Mouse (Mus musculus) kidney, embryonic 16.5 days (tissue): Measurements from ENCODE around the gene Myzap. TPM values are rescaled to one million over a fixed set of nuclear protein-coding genes. Genes with fewer than 3 reads are reported as not detected.

Source experiments
- ATAC-seq: fragments of 200-750 bp; cut with Nextera tagmentation; 2 replicates; pipeline ENCODE4 v1.8.0; 2017; ENCODE audit warnings: moderate TSS enrichment; ENCODE audit not compliant: low FRiP score, low TSS enrichment
- H3K27ac ChIP-seq: fragments of 300-500 bp; sonication (generic); 2 replicates; pipeline ENCODE4 v1.5.1; 2014; ENCODE audit warnings: low read length
- H3K27me3 ChIP-seq: fragments of 300-500 bp; sonication (generic); 2 replicates; pipeline ENCODE4 v1.6.1; 2014; ENCODE audit warnings: low read length, control low read depth, mixed read lengths; ENCODE audit not compliant: insufficient read depth
- H3K36me3 ChIP-seq: fragments of 300-500 bp; sonication (generic); 2 replicates; pipeline ENCODE4 v1.6.1; 2014; ENCODE audit warnings: low read length, control low read depth, mixed read lengths; ENCODE audit not compliant: insufficient read depth
- H3K4me1 ChIP-seq: fragments of 300-500 bp; sonication (generic); 2 replicates; pipeline ENCODE4 v1.6.1; 2014; ENCODE audit warnings: low read length, control low read depth, mixed read lengths; ENCODE audit not compliant: insufficient read depth
- H3K4me2 ChIP-seq: fragments of 300-500 bp; sonication (generic); replicated peaks from 2 replicates; pipeline ENCODE4 v1.6.1; 2014; ENCODE audit warnings: low read depth, low read length
- H3K4me3 ChIP-seq: fragments of 300-500 bp; sonication (generic); 2 replicates; pipeline ENCODE4 v1.5.1; 2014; ENCODE audit warnings: mild to moderate bottlenecking, low read length
- H3K9ac ChIP-seq: fragments of 300-500 bp; sonication (generic); replicated peaks from 2 replicates; pipeline ENCODE4 v1.6.1; 2014; ENCODE audit warnings: low read length
- H3K9me3 ChIP-seq: fragments of 300-500 bp; sonication (generic); 2 replicates; pipeline ENCODE4 v1.6.1; 2016; ENCODE audit warnings: low read length, control low read depth
- WGBS: fragments of 180-500 bp; shearing (Covaris S2); extraction: QIAGEN DNeasy Blood & Tissue Kit; methylation state at CpG from one replicate; pipeline ENCODE4 v1.1.7; 2014; 5-methylcytosine and 5-hydroxymethylcytosine counted together
- polyA plus RNA-seq: library from polyadenylated mRNA; unstranded; fragments of >200 nt; fragmentation: Nextera tagmentation; extraction: Ambion mirVana; gene quantifications from 2 replicates; pipeline ENCODE4 v1.2.1, GENCODE M21; 2015

Gene Myzap
- polyA plus RNA-seq, 1 experiment from 2014 or later = 19.0 TPM

GRCm38 (mm10) chr9:71478596-71478995 is 113.6 kb downstream of the Myzap start:
- H3K4me3 ChIP-seq = no peak overlapping the region
- no peak overlapping the region for H3K27ac ChIP-seq
- peaks cover 83% of the 10 kb centered on the region for H3K36me3 ChIP-seq
- no peaks in the 10 kb centered on the region for H3K27me3 ChIP-seq
- 90% methylated on average over 7 of the region's 7 CpGs for WGBS
- no peak overlapping the region for H3K4me2 ChIP-seq
- H3K9me3 ChIP-seq = no peaks in the 10 kb centered on the region; the same call in 1 of the 2 replicates
- no peak overlapping the region for H3K9ac ChIP-seq
- no peak for ATAC-seq
- H3K4me1 ChIP-seq = peaks cover 11% of the 10 kb centered on the region

GRCm38 (mm10) chr9:71476601-71477000 is 115.6 kb downstream of the Myzap start:
- H3K4me2 ChIP-seq = no peak overlapping the region
- H3K9me3 ChIP-seq = no peaks in the 10 kb centered on the region; the same call in 1 of the 2 replicates
- H3K9ac ChIP-seq = no peak overlapping the region
- no peak overlapping the region for H3K4me3 ChIP-seq
- no peak overlapping the region for H3K27ac ChIP-seq
- no peaks in the 10 kb centered on the region for H3K4me1 ChIP-seq
- WGBS = 94% methylated on average over 3 of the region's 3 CpGs
- H3K27me3 ChIP-seq = no peaks in the 10 kb centered on the region
- no peak for ATAC-seq
- peaks cover 68% of the 10 kb centered on the region for H3K36me3 ChIP-seq

DNA sequence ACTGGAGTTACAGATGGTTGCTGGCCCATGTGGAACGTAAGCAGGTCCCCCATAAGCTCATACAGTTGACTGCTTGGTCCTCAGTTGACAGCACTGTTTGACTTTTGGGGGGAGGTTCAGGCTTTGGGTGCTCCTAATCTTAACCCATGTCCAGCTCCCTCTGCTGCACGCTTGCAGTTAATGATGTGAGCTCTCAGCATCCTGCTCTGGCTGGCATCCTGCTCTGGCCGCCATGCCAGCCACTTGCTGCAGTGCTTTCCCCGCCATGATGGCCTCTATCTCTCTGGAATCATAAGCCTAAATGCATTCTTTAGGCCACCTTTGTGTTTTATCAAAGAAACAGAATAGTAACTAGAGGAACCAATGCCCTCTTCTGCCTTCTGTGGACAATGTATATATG is 116.6 kb downstream of the Myzap start:
- Histone ChIP-seq H3K27ac (no peak overlapping the region), H3K36me3 (peaks cover 57% of the 10 kb centered on the region), H3K4me1 (no peaks in the 10 kb centered on the region), H3K9me3 (no peaks in the 10 kb centered on the region; the same call in 1 of the 2 replicates), H3K9ac (no peak overlapping the region), H3K27me3 (no peaks in the 10 kb centered on the region), H3K4me3 (no peak overlapping the region), H3K4me2 (no peak overlapping the region)
- no peak for ATAC-seq
- 97% methylated on average over 4 of the region's 4 CpGs for WGBS

DNA sequence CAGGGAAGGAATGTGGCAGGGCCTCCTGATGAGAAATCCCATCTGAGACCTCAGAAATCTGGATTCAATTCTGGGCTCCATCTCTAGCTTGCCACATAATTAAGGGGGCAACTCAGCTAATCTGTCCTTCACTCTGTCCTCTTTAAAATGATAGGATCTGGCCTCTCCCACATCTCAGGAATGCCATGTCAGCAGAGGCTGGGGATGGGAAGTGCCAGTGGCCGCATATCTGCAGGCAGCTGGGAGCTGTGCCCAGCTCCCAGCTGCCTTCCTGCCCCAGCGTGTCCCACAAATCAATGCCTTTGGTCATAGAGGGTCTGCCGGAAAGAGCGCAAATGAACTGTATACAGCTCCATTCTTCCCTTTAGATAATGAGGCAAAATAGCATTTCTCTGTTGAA is 124.7 kb downstream of the Myzap start:
- H3K9me3 ChIP-seq = no peaks in the 10 kb centered on the region
- no peaks in the 10 kb centered on the region for H3K27me3 ChIP-seq
- 48% methylated on average over 4 of the region's 4 CpGs for WGBS
- no peaks in the 10 kb centered on the region for H3K36me3 ChIP-seq
- H3K4me1 ChIP-seq = 0 out of 2 replicates have a peak, but pooled peaks cover 6% of the 10 kb centered on the region
- H3K9ac ChIP-seq = no peak overlapping the region
- no peak for ATAC-seq
- no peak overlapping the region for H3K4me3 ChIP-seq
- no peak overlapping the region for H3K27ac ChIP-seq
- H3K4me2 ChIP-seq = no peak overlapping the region

GRCm38 (mm10) chr9:71466111-71466510 is 126.0 kb downstream of the Myzap start:
- H3K27me3 ChIP-seq = no peaks in the 10 kb centered on the region
- H3K4me1 ChIP-seq = 0 out of 2 replicates have a peak, but pooled peaks cover 6% of the 10 kb centered on the region
- no peak overlapping the region for H3K4me3 ChIP-seq
- no peak overlapping the region for H3K9ac ChIP-seq
- H3K4me2 ChIP-seq = no peak overlapping the region
- no peak for ATAC-seq
- no peaks in the 10 kb centered on the region for H3K9me3 ChIP-seq
- no peaks in the 10 kb centered on the region for H3K36me3 ChIP-seq
- WGBS = 67% methylated on average over 3 of the region's 3 CpGs
- no peak overlapping the region for H3K27ac ChIP-seq

DNA sequence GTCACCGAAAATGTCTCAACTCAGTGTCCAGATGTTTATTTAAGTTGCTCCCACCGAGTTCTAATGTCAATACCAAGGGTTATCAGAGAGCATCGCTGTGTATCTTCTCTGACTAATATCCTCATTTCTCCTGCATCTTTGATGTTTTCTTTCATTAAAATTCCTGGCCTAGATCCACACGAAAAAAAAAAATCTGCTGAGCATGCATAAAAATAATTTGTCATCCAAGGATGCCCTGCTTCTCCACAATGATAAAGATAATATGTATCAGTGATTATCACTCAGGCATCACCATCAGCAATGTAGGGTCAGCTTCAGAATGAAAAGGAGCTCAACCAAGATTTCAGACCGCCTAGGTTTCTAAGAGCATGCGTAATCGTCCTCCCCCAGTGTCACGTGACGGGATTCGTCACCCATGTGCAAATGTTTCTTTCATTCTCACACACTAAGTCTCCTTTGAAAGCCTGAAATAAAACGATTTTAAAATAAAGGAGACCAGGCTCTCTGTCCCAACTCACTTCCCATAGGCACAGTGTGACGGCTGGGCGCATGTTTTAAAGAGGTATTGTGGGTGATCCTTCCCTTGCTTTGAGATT is 129.0 kb downstream of the Myzap start:
- Histone ChIP-seq H3K9ac (no peak overlapping the region), H3K27ac (no peak overlapping the region), H3K36me3 (no peaks in the 10 kb centered on the region), H3K4me1 (0 out of 2 replicates have a peak, but pooled peaks cover 6% of the 10 kb centered on the region), H3K27me3 (no peaks in the 10 kb centered on the region), H3K9me3 (no peaks in the 10 kb centered on the region), H3K4me2 (no peak overlapping the region), H3K4me3 (no peak overlapping the region)
- ATAC-seq = no peak
- 60% methylated on average over 13 of the region's 13 CpGs for WGBS

DNA sequence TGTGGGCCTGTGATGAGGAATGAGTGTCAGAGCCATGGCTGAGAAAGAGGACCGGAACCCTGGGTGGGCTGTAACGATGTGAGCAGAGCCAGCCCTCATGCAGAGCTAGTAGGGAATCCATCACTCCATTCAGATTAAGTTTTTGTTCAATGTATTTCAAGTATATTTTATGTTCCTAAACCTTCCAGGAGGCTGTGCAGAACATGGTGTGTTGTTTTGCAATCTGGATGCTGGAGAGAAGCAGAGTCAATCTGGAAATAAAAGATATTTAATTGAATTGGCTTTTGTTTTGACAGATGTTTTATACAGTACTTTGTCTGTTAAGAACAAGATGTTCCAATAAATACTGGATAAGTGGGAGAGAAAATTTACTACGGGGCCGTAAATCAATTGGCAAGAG is 135.4 kb downstream of the Myzap start:
- no peak overlapping the region for H3K4me3 ChIP-seq
- 40% methylated on average over 4 of the region's 4 CpGs for WGBS
- no peak overlapping the region for H3K27ac ChIP-seq
- ATAC-seq = peak; percentile 70
- no peak overlapping the region for H3K9ac ChIP-seq
- H3K9me3 ChIP-seq = peaks cover 5% of the 10 kb centered on the region; the same call in 1 of the 2 replicates
- no peaks in the 10 kb centered on the region for H3K27me3 ChIP-seq
- H3K4me1 ChIP-seq = no peaks in the 10 kb centered on the region
- no peak overlapping the region for H3K4me2 ChIP-seq
- no peaks in the 10 kb centered on the region for H3K36me3 ChIP-seq

Other genes with a start within 250 kb of the Myzap start
- 488 and 497 TPM in 2 replicates for gene Polr2m, start 106.4 kb downstream of the Myzap start, polyA plus RNA-seq
- gene Cgnl1, start 179.2 kb upstream of the Myzap start, polyA plus RNA-seq = 30.9 and 33.2 TPM in 2 replicates